Mouse (Mus musculus): Measurements from ENCODE around the gene 4930523C07Rik.

4930523C07Rik gene

DNA sequence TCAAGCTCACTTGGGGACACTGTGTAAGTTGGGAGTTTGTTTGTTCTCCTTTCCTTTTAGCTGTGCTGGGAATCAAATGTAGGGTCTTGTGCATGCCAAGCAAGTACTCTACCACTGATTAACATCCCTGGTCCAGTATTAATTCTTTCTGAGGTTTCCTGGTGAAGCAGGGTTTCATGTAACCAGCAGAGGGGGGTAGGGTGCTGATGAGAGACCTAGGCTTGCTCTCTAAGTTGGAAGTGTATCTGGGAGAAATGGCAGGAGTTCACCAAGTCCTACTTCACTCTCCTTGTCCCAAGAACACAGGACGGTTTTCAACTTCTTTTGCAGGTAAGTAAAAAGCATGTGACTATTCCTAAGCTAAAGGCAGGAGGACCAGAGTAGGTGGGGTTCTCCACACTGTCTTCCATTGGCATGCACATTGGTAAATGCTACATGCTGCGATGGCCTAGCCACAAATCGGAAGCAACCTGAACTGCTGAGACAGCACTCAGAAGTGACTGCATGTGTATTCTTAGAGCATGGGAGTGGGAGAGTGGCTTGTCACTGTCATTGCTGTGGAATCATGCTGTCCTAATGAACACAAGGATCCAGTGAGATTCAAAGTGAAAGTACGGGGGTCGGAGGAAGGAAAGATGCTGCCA is 55.6 kb downstream of the 4930523C07Rik start:
- no peak for DNase-seq (ENCODE audit: low spot score in 2 of 2)

DNA sequence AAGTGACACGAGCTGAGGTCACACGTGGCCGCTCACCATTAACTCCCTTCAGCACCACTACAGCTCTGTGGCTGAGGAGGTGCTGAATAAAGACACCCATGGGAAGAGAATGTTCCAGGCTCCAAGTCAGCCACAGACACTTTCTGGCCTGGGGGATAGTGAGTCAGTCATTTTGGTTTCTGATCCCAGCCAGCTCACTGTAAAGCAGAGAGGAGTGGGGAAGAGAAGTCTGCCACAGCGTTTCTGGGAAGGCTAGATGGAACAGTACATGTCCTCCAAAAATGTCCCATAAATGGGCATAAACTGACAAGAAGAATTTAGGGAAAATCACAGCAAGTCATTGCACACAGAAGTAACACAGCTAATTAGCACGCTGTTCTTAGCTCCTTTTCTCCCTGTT is 56.8 kb downstream of the 4930523C07Rik start:
- DNase-seq (ENCODE audit: low spot score in 2 of 2): no peak

DNA sequence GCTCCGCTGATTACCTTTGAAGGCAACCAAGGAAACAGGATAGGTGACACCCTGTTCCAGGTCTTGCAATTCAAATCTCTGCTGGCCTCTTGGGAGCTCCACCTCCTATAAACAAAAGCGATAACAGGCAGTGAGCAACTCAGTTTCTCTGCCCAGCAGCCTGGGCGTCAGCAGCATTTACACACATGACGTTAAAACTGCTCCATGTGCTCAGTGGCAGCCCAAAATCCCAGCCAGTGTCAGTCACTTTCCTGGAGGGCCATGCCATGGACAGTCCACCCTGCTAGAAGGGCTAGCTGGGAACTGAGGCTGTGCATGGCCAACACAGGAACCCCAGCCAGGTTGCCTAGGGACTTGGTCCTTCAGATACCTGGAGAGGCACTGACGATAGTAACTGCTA is 61.2 kb downstream of the 4930523C07Rik start:
- DNase-seq (ENCODE audit: low spot score in 2 of 2): no peak

DNA sequence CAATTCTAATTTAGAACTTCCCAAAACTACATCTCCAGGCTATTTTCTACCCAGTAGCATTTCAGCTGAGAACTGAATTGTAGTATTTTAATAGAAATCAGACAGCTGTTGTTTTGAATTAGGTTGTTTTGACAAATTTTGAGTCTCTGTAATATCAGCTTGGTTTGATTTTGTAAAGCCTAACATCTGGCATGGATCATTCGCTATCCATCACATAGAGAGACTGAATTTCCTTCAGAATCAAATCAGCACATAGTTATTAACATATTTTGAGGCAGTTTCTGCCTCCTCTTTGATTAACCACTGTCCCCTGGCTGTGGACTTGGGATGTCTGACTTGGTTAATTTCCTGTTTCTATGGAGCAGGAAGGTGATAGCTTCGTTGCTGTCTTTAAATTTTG is 64.4 kb downstream of the 4930523C07Rik start:
- DNase-seq (ENCODE audit: low spot score in 2 of 2): no peak

DNA sequence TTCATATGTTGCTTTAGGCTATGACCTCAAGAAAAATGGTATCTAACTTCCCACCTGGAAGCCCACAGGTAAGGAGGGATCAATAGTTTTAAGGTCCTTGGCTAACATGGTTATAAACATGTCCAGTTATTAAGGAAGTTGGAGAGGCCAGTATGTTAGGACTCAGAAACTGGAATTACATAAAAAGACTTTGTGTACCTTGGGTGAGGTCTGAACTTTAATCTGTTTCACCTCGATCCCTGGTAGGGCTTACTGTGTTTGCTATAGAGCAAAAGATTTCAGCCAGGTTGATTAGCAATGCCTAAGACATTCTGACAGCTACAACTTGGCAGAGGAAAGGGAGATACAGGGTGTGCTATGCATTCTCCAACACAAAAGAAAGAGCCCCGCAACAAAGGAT is 79.8 kb downstream of the 4930523C07Rik start:
- no peak for DNase-seq (ENCODE audit: low spot score in 2 of 2)
